Mouse (Mus musculus): ENCODE measurements at regions not wholly inside any gene's neighbourhood (a gene's known extent, or its start where the extent isn't known, plus 50 kb on each side); places are given as distances from the start of the nearest gene placed in this dataset.

DNA sequence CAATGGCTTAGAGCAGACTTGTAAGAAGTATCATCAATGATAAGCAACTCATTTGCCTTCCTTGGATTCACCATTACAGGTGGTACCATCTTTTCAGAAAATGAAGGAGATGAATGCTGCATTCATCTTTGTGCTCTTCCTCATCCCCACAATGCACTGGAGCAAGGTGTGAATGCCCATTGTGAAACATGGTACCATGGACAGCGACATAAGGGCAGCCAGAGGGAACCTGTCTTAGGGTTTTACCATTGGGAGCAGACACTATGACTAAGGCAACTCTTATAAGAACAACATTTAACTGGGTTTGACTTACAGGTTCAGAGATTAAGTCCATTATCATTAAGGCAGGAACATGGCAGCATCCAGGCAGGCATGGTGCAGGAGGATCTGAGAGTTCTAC lies 60.1 kb upstream of the Kcnj6 start:
- Histone ChIP-seq H3K27ac (ENCODE audit: insufficient read depth, low read depth, low read length) (no peak overlapping the region), H3K4me1 (ENCODE audit: control insufficient read depth, insufficient read depth, insufficient read length, low read length) (no peaks in the 10 kb centered on the region), H3K36me3 (ENCODE audit: control insufficient read depth, insufficient read depth, low read length) (no peaks in the 10 kb centered on the region), H3K4me3 (ENCODE audit: low read depth, low read length) (no peak overlapping the region), H3K27me3 (ENCODE audit: control insufficient read depth, insufficient read depth, low read length) (no peaks in the 10 kb centered on the region)
- WGBS = 31% methylated on average over 1 of the region's 1 CpGs
- TF ChIP-seq POLR2A (IDR thresholded peaks at IDR 0.05; ENCODE audit: low read depth, low read length) (no peak), CTCF (IDR thresholded peaks at IDR 0.05; ENCODE audit: extremely low read depth, insufficient read length, insufficient replicate concordance, low read depth, low read length) (no peak)

DNA sequence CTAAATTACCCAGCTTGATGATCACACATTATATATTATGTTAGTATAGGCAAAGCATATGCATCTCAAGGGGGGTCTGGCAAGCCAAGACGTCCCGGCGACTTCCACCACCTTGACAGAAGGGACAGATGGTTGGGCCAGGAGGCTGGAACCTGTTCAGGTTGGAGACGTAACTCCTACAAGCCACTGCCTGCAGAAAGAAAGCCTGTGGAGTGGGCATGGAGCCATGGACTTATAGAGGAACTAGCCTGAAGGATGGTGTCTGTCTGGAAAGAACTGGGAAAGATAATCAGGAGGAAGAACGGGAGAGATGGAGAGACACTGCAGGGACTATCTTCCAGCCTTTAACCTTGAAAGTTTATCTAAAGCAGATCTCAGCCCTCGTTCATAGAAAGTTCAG lies 66.9 kb upstream of the Kcnj6 start:
- Histone ChIP-seq H3K27ac (ENCODE audit: insufficient read depth, low read depth, low read length) (no peak overlapping the region), H3K4me3 (ENCODE audit: low read depth, low read length) (no peak overlapping the region), H3K36me3 (ENCODE audit: control insufficient read depth, insufficient read depth, low read length) (no peaks in the 10 kb centered on the region), H3K4me1 (ENCODE audit: control insufficient read depth, insufficient read depth, insufficient read length, low read length) (no peaks in the 10 kb centered on the region), H3K27me3 (ENCODE audit: control insufficient read depth, insufficient read depth, low read length) (no peaks in the 10 kb centered on the region)
- TF ChIP-seq POLR2A (IDR thresholded peaks at IDR 0.05; ENCODE audit: low read depth, low read length) = no peak
- WGBS = 81% methylated on average over 6 of the region's 6 CpGs

DNA sequence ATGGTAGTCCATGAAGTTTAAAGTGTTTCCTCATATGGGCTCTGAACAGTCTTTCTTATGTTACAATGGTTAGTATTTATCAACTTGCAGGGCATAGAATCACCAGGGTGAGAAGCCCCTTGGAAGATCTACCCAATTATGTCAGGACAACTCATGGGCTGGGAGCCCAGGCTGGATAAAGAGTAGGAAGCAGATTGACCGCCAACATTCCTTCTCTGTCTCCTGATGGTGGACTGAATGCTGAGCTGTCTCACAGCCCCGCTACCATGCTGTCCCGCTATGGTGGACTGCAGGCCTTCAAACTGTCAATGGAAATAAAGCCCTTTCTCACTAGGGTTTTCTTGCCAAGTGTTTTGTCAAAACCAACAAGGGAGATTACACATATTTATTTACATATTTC lies 69.2 kb upstream of the Kcnj6 start:
- 91% methylated on average over 3 of the region's 3 CpGs for WGBS
- H3K4me3 ChIP-seq (ENCODE audit: low read depth, low read length) = no peak overlapping the region
- no peaks in the 10 kb centered on the region for H3K27me3 ChIP-seq (ENCODE audit: control insufficient read depth, insufficient read depth, low read length)
- H3K4me1 ChIP-seq (ENCODE audit: control insufficient read depth, insufficient read depth, insufficient read length, low read length) = no peaks in the 10 kb centered on the region
- H3K36me3 ChIP-seq (ENCODE audit: control insufficient read depth, insufficient read depth, low read length) = no peaks in the 10 kb centered on the region
- no peak overlapping the region for H3K27ac ChIP-seq (ENCODE audit: insufficient read depth, low read depth, low read length)
- TF ChIP-seq CTCF (IDR thresholded peaks at IDR 0.05; ENCODE audit: extremely low read depth, insufficient read length, insufficient replicate concordance, low read depth, low read length) = no peak
- no peak for TF ChIP-seq POLR2A (IDR thresholded peaks at IDR 0.05; ENCODE audit: low read depth, low read length)

- no peaks in the 10 kb centered on the region for H3K4me1 ChIP-seq (ENCODE audit: control insufficient read depth, insufficient read depth, insufficient read length, low read length)
- no peak overlapping the region for H3K4me3 ChIP-seq (ENCODE audit: low read depth, low read length)
- H3K36me3 ChIP-seq (ENCODE audit: control insufficient read depth, insufficient read depth, low read length) = no peaks in the 10 kb centered on the region
- H3K27me3 ChIP-seq (ENCODE audit: control insufficient read depth, insufficient read depth, low read length) = no peaks in the 10 kb centered on the region
- no peak for TF ChIP-seq CTCF (IDR thresholded peaks at IDR 0.05; ENCODE audit: extremely low read depth, insufficient read length, insufficient replicate concordance, low read depth, low read length)
- TF ChIP-seq POLR2A (IDR thresholded peaks at IDR 0.05; ENCODE audit: low read depth, low read length) = no peak
- 69% methylated on average over 6 of the region's 6 CpGs for WGBS
- no peak overlapping the region for H3K27ac ChIP-seq (ENCODE audit: insufficient read depth, low read depth, low read length)
These were observed 95.1 kb upstream of the Kcnj6 start for GRCm38 (mm10) chr16:95092471-95093221.

DNA sequence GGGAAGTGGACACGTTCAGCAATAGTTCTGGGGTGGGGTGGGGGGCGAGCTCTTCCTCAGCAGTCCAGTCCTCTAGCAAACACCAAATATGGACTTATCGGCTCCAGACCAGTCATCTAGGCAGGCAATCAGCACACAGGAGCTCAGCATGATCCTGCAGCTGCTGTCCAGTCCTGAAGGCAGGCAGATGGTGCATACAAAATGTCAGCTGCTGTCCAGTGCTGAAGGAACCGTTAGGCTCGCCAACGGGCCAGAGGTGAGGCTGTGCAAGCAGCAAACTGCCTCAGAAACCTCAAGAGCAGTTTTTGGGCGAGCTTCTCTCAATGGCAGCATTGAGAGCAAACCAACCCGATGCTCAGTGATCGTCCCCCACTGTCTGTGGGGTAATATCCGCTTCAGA lies 96.3 kb upstream of the Kcnj6 start:
- H3K27ac ChIP-seq (ENCODE audit: insufficient read depth, low read depth, low read length) = no peak overlapping the region
- no peaks in the 10 kb centered on the region for H3K4me1 ChIP-seq (ENCODE audit: control insufficient read depth, insufficient read depth, insufficient read length, low read length)
- no peak for TF ChIP-seq CTCF (IDR thresholded peaks at IDR 0.05; ENCODE audit: extremely low read depth, insufficient read length, insufficient replicate concordance, low read depth, low read length)
- TF ChIP-seq POLR2A (IDR thresholded peaks at IDR 0.05; ENCODE audit: low read depth, low read length) = no peak
- no peaks in the 10 kb centered on the region for H3K36me3 ChIP-seq (ENCODE audit: control insufficient read depth, insufficient read depth, low read length)
- H3K27me3 ChIP-seq (ENCODE audit: control insufficient read depth, insufficient read depth, low read length) = no peaks in the 10 kb centered on the region
- no peak overlapping the region for H3K4me3 ChIP-seq (ENCODE audit: low read depth, low read length)
- 21% methylated on average over 10 of the region's 10 CpGs for WGBS

DNA sequence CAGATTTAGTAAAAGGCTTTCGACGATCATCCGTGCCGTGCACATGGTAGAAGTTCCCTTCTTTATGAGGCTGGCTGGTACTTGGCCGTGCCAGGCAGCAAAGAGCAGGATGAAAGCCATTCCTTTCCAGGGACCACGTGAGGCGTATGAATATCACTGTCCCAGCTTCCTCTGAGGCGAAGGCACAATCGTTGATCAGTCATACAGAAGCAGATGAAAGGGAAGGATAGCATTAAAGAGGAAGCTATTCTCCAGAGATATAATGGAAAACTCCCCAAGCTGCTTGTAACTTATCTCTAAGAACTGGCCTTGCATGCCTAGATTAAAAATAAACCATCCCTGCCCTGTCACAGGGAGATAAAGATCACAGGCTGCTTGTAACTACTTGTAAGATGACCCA lies 103.5 kb upstream of the Kcnj6 start:
- H3K4me1 ChIP-seq (ENCODE audit: control insufficient read depth, insufficient read depth, insufficient read length, low read length) = no peaks in the 10 kb centered on the region
- H3K36me3 ChIP-seq (ENCODE audit: control insufficient read depth, insufficient read depth, low read length) = no peaks in the 10 kb centered on the region
- TF ChIP-seq POLR2A (IDR thresholded peaks at IDR 0.05; ENCODE audit: low read depth, low read length) = no peak
- no peak for TF ChIP-seq CTCF (IDR thresholded peaks at IDR 0.05; ENCODE audit: extremely low read depth, insufficient read length, insufficient replicate concordance, low read depth, low read length)
- H3K27ac ChIP-seq (ENCODE audit: insufficient read depth, low read depth, low read length) = no peak overlapping the region
- WGBS = 82% methylated on average over 9 of the region's 9 CpGs
- H3K4me3 ChIP-seq (ENCODE audit: low read depth, low read length) = no peak overlapping the region
- H3K27me3 ChIP-seq (ENCODE audit: control insufficient read depth, insufficient read depth, low read length) = no peaks in the 10 kb centered on the region

DNA sequence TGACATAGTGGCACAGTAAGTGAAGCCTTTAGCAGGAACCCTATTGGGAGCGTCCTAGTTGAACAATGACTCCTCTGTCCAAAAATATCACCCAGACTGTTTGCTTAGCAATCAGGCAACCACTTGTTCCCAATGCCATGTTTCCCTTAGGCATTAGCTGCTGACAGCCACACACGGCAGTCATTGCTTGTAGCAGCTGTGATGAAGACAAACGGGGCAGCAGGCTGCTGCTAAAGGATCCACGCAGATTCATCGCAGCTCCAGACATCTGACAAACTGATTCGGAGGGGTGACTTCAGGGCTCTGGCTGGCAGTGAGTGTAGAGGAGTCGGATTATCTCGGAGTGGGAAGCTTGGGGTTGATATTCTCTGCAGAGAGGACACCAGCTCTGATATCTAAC lies 120.0 kb upstream of the Kcnj6 start:
- WGBS = 35% methylated on average over 8 of the region's 8 CpGs
- no peak for TF ChIP-seq POLR2A (IDR thresholded peaks at IDR 0.05; ENCODE audit: low read depth, low read length)
- no peak for TF ChIP-seq CTCF (IDR thresholded peaks at IDR 0.05; ENCODE audit: extremely low read depth, insufficient read length, insufficient replicate concordance, low read depth, low read length)
- H3K4me1 ChIP-seq (ENCODE audit: control insufficient read depth, insufficient read depth, insufficient read length, low read length) = no peaks in the 10 kb centered on the region
- H3K36me3 ChIP-seq (ENCODE audit: control insufficient read depth, insufficient read depth, low read length) = no peaks in the 10 kb centered on the region
- H3K27me3 ChIP-seq (ENCODE audit: control insufficient read depth, insufficient read depth, low read length) = no peaks in the 10 kb centered on the region
- no peak overlapping the region for H3K4me3 ChIP-seq (ENCODE audit: low read depth, low read length)
- no peak overlapping the region for H3K27ac ChIP-seq (ENCODE audit: insufficient read depth, low read depth, low read length)
